Mouse (Mus musculus): Measurements from ENCODE around the gene Lysmd2.
"Not testable (repeated sequence)": the region's sequence is repeated elsewhere in the genome, so short reads cannot be mapped to it uniquely, and the experiment has no call there.

Lysmd2 gene

GRCm38 (mm10) chr9:75625556-75626307 is at the start of gene Lysmd2:
Lysmd2 (plus strand) TSS chr9:75625741.
- peak in 1 of 2 experiments; percentile 26 for DNase-seq (ENCODE audit: low spot score in 2 of 2)

GRCm38 (mm10) chr9:75579321-75579720 is 46.2 kb upstream of the Lysmd2 start:
- DNase-seq (ENCODE audit: low spot score in 2 of 2), result no peak

- DNase-seq (ENCODE audit: low spot score in 2 of 2), result peak in 1 of 2 experiments; percentile 14
Observed at GRCm38 (mm10) chr9:75581694-75582350, 43.7 kb upstream of the Lysmd2 start.

- no peak for DNase-seq (ENCODE audit: low spot score in 2 of 2)
Observed at GRCm38 (mm10) chr9:75589850-75590790, 35.4 kb upstream of the Lysmd2 start.

- DNase-seq (ENCODE audit: low spot score in 2 of 2), result no peak
Observed at GRCm38 (mm10) chr9:75593481-75593880, 32.1 kb upstream of the Lysmd2 start.

GRCm38 (mm10) chr9:75597036-75597435 is 28.5 kb upstream of the Lysmd2 start:
- DNase-seq (ENCODE audit: low spot score in 2 of 2), result no peak

GRCm38 (mm10) chr9:75597596-75597995 is 27.9 kb upstream of the Lysmd2 start:
- no peak for DNase-seq (ENCODE audit: low spot score in 2 of 2)

- no peak for DNase-seq (ENCODE audit: low spot score in 2 of 2)
Observed at GRCm38 (mm10) chr9:75599191-75599841, 26.2 kb upstream of the Lysmd2 start.

GRCm38 (mm10) chr9:75600166-75600934 is 25.2 kb upstream of the Lysmd2 start:
- no peak for DNase-seq (ENCODE audit: low spot score in 2 of 2)

- no peak for DNase-seq (ENCODE audit: low spot score in 2 of 2)
Observed at GRCm38 (mm10) chr9:75601510-75601909, 24.0 kb upstream of the Lysmd2 start.

GRCm38 (mm10) chr9:75607496-75607895 is 18.0 kb upstream of the Lysmd2 start:
- no peak for DNase-seq (ENCODE audit: low spot score in 2 of 2)

- no peak for DNase-seq (ENCODE audit: low spot score in 2 of 2)
Observed at GRCm38 (mm10) chr9:75609505-75609904, 16.0 kb upstream of the Lysmd2 start.

- no peak for DNase-seq (ENCODE audit: low spot score in 2 of 2)
Observed at GRCm38 (mm10) chr9:75609965-75610364, 15.6 kb upstream of the Lysmd2 start.

GRCm38 (mm10) chr9:75610571-75611493 is 14.7 kb upstream of the Lysmd2 start, which contains the start of gene Tmod2:
Tmod2 (minus strand) TSS chr9:75611325.
- DNase-seq (ENCODE audit: low spot score in 2 of 2), result no peak

GRCm38 (mm10) chr9:75616560-75616959 is 9.0 kb upstream of the Lysmd2 start:
- DNase-seq (ENCODE audit: low spot score in 2 of 2), result no peak

- no peak for DNase-seq (ENCODE audit: low spot score in 2 of 2)
Observed at GRCm38 (mm10) chr9:75618836-75619400, 6.6 kb upstream of the Lysmd2 start.

GRCm38 (mm10) chr9:75619761-75620160 is 5.8 kb upstream of the Lysmd2 start:
- not testable (repeated sequence) for DNase-seq (ENCODE audit: low spot score in 2 of 2)

- DNase-seq (ENCODE audit: low spot score in 2 of 2), result no peak
Observed at GRCm38 (mm10) chr9:75621428-75621827, 4.1 kb upstream of the Lysmd2 start.

GRCm38 (mm10) chr9:75624983-75625555 is 472 bp upstream of the Lysmd2 start:
- DNase-seq (ENCODE audit: low spot score in 2 of 2), result no peak
